Mouse (Mus musculus) kidney, adult 2 months (tissue): ENCODE data around the gene Rbpms2. TPM values are rescaled to one million over a fixed set of nuclear protein-coding genes. Genes with fewer than 3 reads are reported as not detected.

Source experiments
- DNase-seq: peaks from one replicate; pipeline ENCODE4 v3.0.0; 2021
- H3K27ac ChIP-seq: fragments of 200-500 bp; 2 replicates; pipeline ENCODE4 v1.5.1; 2012; ENCODE audit warnings: low read depth, low read length, control low read depth, inconsistent platforms; ENCODE audit not compliant: insufficient read depth
- H3K27me3 ChIP-seq: fragments of 200-500 bp; replicated peaks from 2 replicates; pipeline ENCODE4 v1.6.1; 2012; ENCODE audit warnings: mild to moderate bottlenecking, moderate library complexity, low read length, inconsistent platforms; ENCODE audit not compliant: control insufficient read depth, insufficient read depth
- H3K36me3 ChIP-seq: fragments of 200-500 bp; 2 replicates; pipeline ENCODE4 v1.6.1; 2012; ENCODE audit warnings: mild to moderate bottlenecking, moderate library complexity, low read length, inconsistent platforms; ENCODE audit not compliant: control insufficient read depth, insufficient read depth
- H3K4me1 ChIP-seq: fragments of 200-500 bp; 2 replicates; pipeline ENCODE4 v1.6.1; 2011; ENCODE audit warnings: low read length; ENCODE audit not compliant: control insufficient read depth, insufficient read depth
- H3K4me3 ChIP-seq: fragments of 200-500 bp; 2 replicates; pipeline ENCODE4 v1.5.1; 2011; ENCODE audit warnings: mild to moderate bottlenecking, low read depth, low read length, control low read depth; ENCODE audit not compliant: insufficient read depth
- CTCF ChIP-seq: fragments of 200-500 bp; conservative IDR thresholded peaks from 2 replicates; pipeline ENCODE4 v1.5.1; 2011; ENCODE audit warnings: low read depth, mild to moderate bottlenecking, control low read depth, low read length, moderate library complexity, mixed read lengths; ENCODE audit not compliant: insufficient read depth, insufficient read length
- POLR2A ChIP-seq: fragments of 200-500 bp; IDR thresholded peaks from one replicate; pipeline ENCODE4 v1.6.1; 2011; ENCODE audit warnings: low read depth, low read length, control low read depth
- WGBS: fragments of 180-500 bp; shearing (Covaris S2); methylation state at CpG from one replicate; pipeline ENCODE4 v1.1.7; 2018; 5-methylcytosine and 5-hydroxymethylcytosine counted together
- polyA plus RNA-seq: library from polyadenylated mRNA; depleted of rRNA; stranded (reverse); fragments of >200 nt; gene quantifications from 2 replicates; pipeline ENCODE4 v1.2.3, GENCODE M21; 2012; rRNA removed

Rbpms2 gene
- 257 and 303 TPM in 2 replicates for polyA plus RNA-seq

DNA sequence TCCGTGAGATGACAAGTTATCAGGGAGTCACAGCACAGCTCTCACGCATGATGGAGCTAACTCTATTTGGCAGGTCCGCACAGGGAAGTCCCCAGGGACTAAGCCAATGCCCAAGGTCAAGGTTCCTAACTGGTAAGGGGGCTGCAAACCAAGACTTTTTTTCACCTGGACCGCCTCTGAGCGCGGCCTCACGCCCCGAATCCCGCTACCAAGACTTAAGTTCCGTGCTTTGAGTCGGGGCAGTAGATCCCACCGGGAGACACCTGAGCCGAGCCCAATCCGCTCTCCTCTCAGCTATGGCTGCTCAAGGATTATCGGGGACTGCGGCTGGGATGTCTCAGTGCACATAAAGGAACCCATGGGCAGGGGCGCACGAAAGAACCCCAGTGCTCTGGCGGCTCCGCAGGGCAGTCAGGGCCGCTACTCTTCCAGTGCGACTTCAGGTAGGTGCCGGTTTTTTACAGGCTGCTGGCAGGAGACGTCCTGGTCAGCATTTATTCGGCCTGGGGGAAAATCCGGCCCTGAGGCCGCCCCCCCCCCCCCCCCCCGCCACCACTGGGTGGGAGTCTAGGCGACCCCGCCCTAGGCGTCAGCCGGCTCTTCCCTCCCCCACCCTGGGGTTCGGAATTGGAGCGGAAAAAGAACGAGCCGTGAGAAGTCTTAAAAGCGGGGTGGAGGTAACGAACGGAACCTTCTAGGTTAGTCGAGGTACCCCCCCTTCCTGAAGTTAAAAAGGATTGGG, at the start of gene Rbpms2:
Gene Rbpms2, plus strand, starts transcription at position 624 of the 742 bp plus-strand sequence.
- 2% methylated on average over 40 of the region's 40 CpGs for WGBS
- H3K4me3 ChIP-seq: peak within 1 kb of the TSS; percentile 85
- H3K4me1 ChIP-seq: peaks cover 8% of the 10 kb centered on the region; the same call in 1 of the 2 replicates
- TF ChIP-seq POLR2A (no peak), CTCF (no peak)
- peak within 1 kb of the TSS; percentile 96 for H3K27ac ChIP-seq
- no peaks in the 10 kb centered on the region for H3K27me3 ChIP-seq
- no peaks in the 10 kb centered on the region for H3K36me3 ChIP-seq
- DNase-seq: peak; percentile 85

DNA sequence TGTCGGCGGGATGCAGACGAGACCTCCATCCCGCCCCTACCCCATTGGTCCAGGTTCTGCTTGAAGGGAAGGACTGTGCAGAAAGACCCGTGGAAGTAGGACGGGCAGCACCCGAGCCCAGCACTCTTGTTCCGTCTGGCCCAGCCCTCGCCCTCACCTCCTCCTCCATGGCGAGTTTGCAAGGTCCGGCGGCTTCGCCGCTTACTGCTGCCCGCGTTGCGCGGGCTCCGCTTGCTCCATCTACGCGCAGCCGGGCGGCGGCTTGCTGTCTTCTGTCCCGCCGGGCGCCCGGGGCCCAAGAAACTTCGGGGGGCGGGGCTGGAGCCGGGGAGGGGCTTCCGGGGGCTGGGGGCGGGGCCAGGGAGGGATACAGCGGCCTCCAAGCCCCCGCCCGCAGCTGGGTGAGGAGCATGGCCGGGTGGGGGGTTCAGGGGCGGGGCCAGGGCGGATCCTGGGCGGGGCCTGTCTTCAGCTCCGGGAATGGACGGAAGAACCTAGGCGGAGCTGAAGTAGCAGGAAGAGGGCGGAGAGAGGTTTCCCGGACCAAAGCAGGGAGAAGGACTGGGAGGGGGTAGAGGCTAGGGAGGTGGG, 49.6 kb upstream of the Rbpms2 start, which contains the start of gene Plekho2:
Gene Plekho2, minus strand, starts transcription at position 260 of the 591 bp plus-strand sequence.
- under 1% methylated on average over 43 of the region's 45 CpGs for WGBS
- H3K27ac ChIP-seq: peak within 1 kb of the TSS; percentile 68
- peaks cover 6% of the 10 kb centered on the region; the same call in 1 of the 2 replicates for H3K4me1 ChIP-seq
- TF ChIP-seq CTCF (no peak), POLR2A (no peak)
- H3K27me3 ChIP-seq: no peaks in the 10 kb centered on the region
- H3K36me3 ChIP-seq: no peaks in the 10 kb centered on the region
- DNase-seq: peak; percentile 97
- peak within 1 kb of the TSS; percentile 67 for H3K4me3 ChIP-seq

DNA sequence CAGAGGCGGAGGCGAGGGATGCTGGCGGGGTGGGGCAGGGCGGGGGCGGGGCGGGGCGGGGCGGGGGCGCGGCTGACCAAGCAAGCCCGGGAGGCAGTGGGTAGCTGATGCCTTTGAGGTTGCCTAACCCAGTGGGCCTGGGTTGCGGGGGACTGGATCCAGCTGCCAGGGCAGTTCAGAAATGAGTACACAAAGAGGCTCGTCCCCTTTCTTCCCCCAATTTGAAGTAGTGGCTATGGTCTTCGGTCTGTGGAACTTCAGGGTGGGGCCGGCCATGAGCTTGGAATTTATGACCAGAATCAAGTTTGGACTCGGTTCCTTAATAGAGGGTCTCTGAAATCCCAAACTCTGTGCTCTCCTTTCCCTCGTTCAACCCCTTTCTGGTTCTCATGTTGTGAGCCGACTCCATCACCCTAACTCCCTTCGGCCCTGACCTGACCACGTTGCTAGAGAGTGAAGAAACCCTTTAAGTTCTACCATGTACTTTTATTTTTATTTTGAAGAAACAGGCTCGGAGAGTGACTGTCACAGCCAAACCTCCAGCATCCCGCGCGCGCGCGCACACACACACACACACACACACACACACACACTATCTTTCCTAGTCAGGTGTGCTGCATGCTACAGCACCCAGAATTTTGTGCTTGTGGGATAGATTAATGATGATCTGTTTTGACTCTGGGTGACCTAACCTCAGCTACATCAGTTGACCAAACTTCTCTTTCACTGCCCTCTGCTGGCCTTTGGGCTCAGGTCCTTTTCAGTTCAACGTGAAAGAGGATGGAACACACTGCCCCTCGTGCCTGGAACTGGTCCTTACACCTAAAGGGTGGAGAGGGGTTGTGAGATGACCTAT, 48.8 kb upstream of the Rbpms2 start:
- peak overlapping the region; percentile 67 for H3K4me3 ChIP-seq
- peak overlapping the region; percentile 68 for H3K27ac ChIP-seq
- peaks cover 6% of the 10 kb centered on the region; the same call in 1 of the 2 replicates for H3K4me1 ChIP-seq
- H3K36me3 ChIP-seq: no peaks in the 10 kb centered on the region
- no peaks in the 10 kb centered on the region for H3K27me3 ChIP-seq
- DNase-seq: peak; percentile 92
- TF ChIP-seq POLR2A (no peak), CTCF (peak; percentile 97)
- WGBS: 5% methylated on average over 23 of the region's 29 CpGs

DNA sequence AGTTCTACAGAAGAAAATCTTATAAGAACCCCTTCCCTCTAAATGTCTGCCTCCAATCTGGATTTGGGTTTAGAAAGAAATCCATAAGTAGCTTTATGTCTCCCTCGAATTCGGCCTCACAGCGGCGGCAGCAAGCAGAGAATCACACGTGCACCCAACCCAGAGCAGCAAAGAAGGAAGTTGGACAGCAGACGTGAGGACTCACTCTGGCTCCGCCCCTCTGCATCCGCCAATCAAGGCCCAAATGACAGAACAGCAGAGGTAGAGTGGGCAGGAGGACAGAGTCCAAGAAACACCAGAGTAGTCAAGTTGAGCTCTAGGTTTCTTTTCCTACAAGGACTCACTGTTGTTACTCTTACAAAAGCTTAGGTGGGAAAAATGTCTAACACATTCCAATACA, 46.4 kb upstream of the Rbpms2 start:
- H3K27ac ChIP-seq: no peak overlapping the region
- H3K4me1 ChIP-seq: peaks cover 13% of the 10 kb centered on the region; the same call in 1 of the 2 replicates
- 15% methylated on average over 8 of the region's 8 CpGs for WGBS
- DNase-seq: peak; percentile 86
- H3K4me3 ChIP-seq: no peak overlapping the region
- TF ChIP-seq POLR2A: no peak
- TF ChIP-seq CTCF: no peak
- H3K36me3 ChIP-seq: no peaks in the 10 kb centered on the region
- no peaks in the 10 kb centered on the region for H3K27me3 ChIP-seq

DNA sequence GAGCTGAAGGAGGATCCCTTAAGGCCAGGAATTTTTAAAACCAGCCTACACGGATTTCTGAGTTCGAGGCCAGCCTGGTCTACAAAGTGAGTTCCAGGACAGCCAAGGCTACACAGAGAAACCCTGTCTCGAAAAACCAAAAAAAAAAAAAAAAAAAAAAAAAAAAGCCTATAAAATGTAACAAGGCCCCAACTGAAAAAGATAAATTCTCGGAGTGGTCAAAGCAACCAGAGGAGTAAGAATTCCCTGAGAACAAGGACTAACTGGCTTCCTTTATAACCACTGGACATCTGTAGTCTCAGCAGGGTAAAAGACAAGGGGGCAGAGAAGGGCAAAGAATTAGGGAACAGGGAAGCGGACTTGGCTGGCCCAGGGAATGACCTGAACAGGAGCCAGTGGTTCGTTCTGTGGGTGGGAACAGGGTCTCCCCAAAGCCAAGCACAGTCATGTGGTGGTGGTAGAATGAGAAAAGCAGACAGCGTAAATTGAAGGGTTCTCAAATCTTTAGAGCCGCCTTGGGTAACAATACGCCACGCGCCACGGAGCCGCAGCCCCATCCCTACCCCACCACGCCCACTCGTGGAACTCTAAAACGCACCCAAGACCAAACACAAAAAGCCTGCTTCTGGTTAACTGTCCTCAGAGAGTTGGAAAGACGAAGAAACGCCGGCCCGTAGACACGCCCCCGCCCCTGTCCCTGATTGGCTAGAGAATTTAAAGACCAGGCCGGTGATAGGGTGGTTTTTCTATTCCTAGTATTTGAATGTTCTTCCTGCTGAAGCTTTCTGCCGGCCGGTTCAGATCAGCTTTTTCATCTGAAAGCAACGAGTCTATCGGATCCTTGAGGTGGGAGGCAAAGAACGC, 42.8 kb upstream of the Rbpms2 start, which contains the start of gene Pif1:
Gene Pif1, plus strand, starts transcription at position 755 of the 864 bp plus-strand sequence.
- peaks cover 10% of the 10 kb centered on the region; the same call in 1 of the 2 replicates for H3K4me1 ChIP-seq
- H3K4me3 ChIP-seq: peak within 1 kb of the TSS; percentile 51
- 11% methylated on average over 28 of the region's 28 CpGs for WGBS
- no peak within 1 kb of the TSS for H3K27ac ChIP-seq
- no peaks in the 10 kb centered on the region for H3K27me3 ChIP-seq
- TF ChIP-seq CTCF (no peak), POLR2A (no peak)
- DNase-seq: peak; percentile 92
- H3K36me3 ChIP-seq: no peaks in the 10 kb centered on the region

DNA sequence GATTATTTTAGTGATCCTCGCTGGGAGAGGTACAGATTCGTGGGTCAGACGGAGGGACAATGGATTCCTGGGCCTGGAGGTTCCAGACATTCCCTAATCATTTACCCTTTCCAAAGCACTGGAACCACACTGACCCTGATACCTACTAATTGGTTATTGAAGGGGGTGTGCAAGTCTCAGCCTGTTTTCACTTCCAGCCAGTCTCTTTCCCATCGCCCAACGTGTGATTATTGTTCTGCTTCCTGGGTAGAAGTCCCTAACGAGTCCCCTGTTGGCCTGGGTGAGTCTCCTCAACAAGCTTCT, 42.2 kb upstream of the Rbpms2 start:
- 2% methylated on average over 6 of the region's 6 CpGs for WGBS
- Histone ChIP-seq H3K36me3 (no peaks in the 10 kb centered on the region), H3K4me1 (peaks cover 10% of the 10 kb centered on the region; the same call in 1 of the 2 replicates), H3K4me3 (peak overlapping the region; percentile 44; the same call in 1 of the 2 replicates), H3K27me3 (no peaks in the 10 kb centered on the region), H3K27ac (no peak overlapping the region)
- TF ChIP-seq POLR2A: no peak
- TF ChIP-seq CTCF: no peak
- no peak for DNase-seq
